Mouse (Mus musculus) ovary, adult 10 weeks (tissue): Measurements from ENCODE around the gene 1810055G02Rik. TPM values are rescaled to one million over a fixed set of nuclear protein-coding genes. Genes with fewer than 3 reads are reported as not detected.

ENCODE experiments used
- polyA plus RNA-seq: library from polyadenylated mRNA; stranded (reverse); fragments of 350-450 nt; fragmentation: Illumina TruSeq; extraction: RNeasy Lipid Tissue Mini Kit (QIAGEN cat#74804); gene quantifications from one replicate; pipeline ENCODE4 v1.2.3, GENCODE M21; 2014

The 1810055G02Rik gene
- polyA plus RNA-seq, result 5.5 TPM

DNA sequence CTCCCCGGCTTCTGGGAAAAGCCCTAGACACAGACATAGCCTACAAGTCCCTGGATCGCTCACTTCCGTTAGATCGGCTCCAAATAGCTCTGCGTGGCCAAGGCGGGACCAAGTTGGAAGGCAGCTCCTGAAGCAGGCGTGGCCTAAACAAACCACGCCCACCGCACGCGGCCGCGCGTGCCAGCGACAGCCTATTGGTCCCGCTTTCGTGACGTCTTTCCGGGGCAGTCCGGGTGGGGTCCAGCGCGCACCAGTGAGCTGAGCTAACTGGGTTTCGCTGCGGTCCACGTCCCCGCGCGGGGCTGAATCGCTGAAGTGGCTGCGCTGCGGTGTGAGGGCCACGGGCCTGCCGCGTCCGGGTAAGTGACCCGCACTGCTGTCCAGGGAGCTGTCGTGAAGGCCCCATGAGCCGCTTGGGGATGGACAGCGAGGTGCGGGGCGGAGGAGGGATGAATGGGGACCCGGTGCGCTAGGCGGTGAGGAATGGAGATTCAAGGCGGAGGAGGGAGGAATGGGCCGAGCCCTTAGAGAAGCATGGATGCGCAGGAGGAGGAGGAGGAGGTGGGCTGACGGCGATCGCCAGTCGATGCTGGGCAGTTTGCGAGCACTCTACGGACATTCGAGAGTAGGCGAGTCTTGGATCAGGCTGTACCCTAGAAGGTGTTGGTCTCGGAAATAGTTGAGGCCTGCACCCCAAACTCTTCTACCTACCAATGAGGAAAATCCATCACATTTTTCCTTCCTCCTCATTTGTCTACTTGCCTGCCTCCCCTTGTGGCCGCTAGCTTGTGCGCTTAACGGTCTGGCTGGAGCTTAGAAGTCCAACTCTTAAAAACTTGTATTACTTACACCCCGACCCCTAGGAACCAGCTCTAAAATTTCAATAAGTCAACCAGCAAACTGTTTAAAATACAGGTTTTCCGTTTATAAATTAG lies at the start of gene 1810055G02Rik:
Gene 1810055G02Rik, plus strand, starts transcription at position 216 of the 935 bp plus-strand sequence.

DNA sequence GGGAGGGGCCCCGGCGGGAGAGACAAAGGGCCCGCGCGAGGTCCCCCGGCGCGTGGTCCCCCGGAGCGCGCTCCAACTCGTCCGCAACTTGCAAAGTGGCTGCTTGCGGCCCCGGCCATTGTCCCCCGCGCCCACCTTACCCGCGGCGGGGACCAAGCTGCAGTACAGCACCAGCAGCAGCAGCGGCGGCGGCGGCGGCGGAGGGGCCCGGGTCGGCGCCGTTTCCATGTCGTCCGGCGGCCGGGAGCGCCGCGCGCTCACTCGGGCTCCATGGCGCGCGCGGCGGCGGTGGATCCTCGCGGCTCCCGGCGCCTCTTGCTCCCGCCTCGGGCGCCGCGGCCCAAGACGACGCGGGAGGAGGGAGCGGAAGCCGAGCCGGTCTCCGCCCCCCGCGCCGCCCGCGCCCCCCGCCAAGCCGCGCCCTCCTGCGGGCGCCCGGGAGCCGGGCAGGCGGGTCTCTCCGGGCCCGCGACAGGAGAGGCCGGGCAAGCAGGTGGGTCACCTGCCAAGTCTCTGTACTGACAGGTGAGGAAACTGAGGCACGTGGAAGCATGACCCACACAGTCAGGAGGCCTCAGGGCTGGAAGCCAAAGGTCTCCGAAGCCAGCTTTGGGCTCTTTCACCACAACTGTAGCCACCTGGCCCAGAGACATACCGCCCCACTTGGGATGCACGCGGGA lies 21.7 kb upstream of the 1810055G02Rik start, which contains the start of gene Lrp5:
Gene Lrp5, minus strand, starts transcription at position 350 of the 680 bp plus-strand sequence.

DNA sequence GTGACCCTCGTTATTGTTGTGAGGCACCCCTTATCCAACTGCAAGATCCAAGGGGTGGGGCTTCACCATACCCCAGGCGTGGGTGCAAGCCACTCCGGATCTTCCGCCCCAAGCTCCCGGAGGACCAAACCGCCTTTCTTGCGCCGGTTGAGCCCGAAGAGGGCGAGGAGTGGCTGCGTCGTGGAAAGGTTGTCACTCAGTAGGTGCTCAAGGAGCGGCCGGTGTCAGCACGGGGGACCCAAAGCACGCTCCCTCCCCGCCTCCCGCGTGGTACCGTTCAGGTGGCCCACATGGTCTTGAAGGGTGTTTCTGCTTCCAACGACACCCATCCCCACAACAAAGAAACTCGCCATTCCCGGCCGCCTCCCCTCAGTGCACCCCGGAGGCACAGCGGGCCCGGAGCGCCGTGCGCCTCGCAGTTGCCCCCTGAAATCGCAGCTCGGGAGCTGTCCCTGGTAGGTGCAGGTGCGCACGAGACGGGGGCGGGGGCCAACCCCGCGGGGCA lies 59.2 kb downstream of the 1810055G02Rik start, which contains the start of gene Kmt5b:
Gene Kmt5b, plus strand, starts transcription at position 146 of the 505 bp plus-strand sequence.

Other genes starting within 250 kb of the 1810055G02Rik start
- gene Ppp6r3, start 132.5 kb upstream of the 1810055G02Rik start, polyA plus RNA-seq, result 208 TPM
- gene Lrp5, start 21.7 kb upstream of the 1810055G02Rik start, polyA plus RNA-seq, result 0.54 TPM
- gene Kmt5b, start 59.1 kb downstream of the 1810055G02Rik start, polyA plus RNA-seq, result 263 TPM
- gene Chka, start 143.5 kb downstream of the 1810055G02Rik start, polyA plus RNA-seq, result 102 TPM
- 2.5 TPM for gene Tcirg1, start 198.8 kb downstream of the 1810055G02Rik start, polyA plus RNA-seq
- 1.3 TPM for gene Ndufs8, start 204.5 kb downstream of the 1810055G02Rik start, polyA plus RNA-seq
- gene Aldh3b1, start 221.5 kb downstream of the 1810055G02Rik start, polyA plus RNA-seq, result 1.7 TPM
- 0.51 TPM for gene Unc93b1, start 226.9 kb downstream of the 1810055G02Rik start, polyA plus RNA-seq